Mouse (Mus musculus) embryo, embryonic 11 days (tissue): Measurements from ENCODE around the gene Prl7c1.
"Not testable (repeated sequence)": the region's sequence is repeated elsewhere in the genome, so short reads cannot be mapped to it uniquely, and the experiment has no call there.

Experiments
- DNase-seq: peaks from one replicate; pipeline ENCODE4 v3.0.0-alpha.2; 2015

Prl7c1 gene

GRCm38 (mm10) chr13:27780704-27781103 lies at the start of gene Prl7c1:
Gene Prl7c1, minus strand, starts transcription at chr13:27780804.
- DNase-seq = not testable (repeated sequence)

GRCm38 (mm10) chr13:27802765-27803164 lies 22.2 kb upstream of the Prl7c1 start:
- no peak for DNase-seq

GRCm38 (mm10) chr13:27801354-27801753 lies 20.8 kb upstream of the Prl7c1 start, which contains the start of gene Prl2a1:
Gene Prl2a1, plus strand, starts transcription at chr13:27801654.
- no peak for DNase-seq

- no peak for DNase-seq
These were observed 18.7 kb upstream of the Prl7c1 start for GRCm38 (mm10) chr13:27799303-27799702.

- DNase-seq = no peak
These were observed 46.0 kb downstream of the Prl7c1 start for GRCm38 (mm10) chr13:27734512-27735186.

- DNase-seq = not testable (repeated sequence)
These were observed 50.2 kb downstream of the Prl7c1 start for GRCm38 (mm10) chr13:27730286-27730959.

GRCm38 (mm10) chr13:27725057-27725456 lies 55.5 kb downstream of the Prl7c1 start:
- DNase-seq = not testable (repeated sequence)
